Mouse (Mus musculus): ENCODE results near the gene Gtsf2. TPM values are rescaled to one million over a fixed set of nuclear protein-coding genes. Genes with fewer than 3 reads are reported as not detected.

Gene Gtsf2
- polyA plus RNA-seq, 1 experiment from 2014 or later: not detected

Other genes with a start within 250 kb of the Gtsf2 start
- 84.2 and 84.5 TPM in 2 replicates for gene Cbx5, start 208.7 kb downstream of the Gtsf2 start, polyA plus RNA-seq (2016; fragmentation: Nextera tagmentation; extraction: Ambion mirVana)
- gene Hnrnpa1, start 208.0 kb downstream of the Gtsf2 start, polyA plus RNA-seq (2016; fragmentation: Nextera tagmentation; extraction: Ambion mirVana): 584 and 591 TPM in 2 replicates
- gene Nfe2, start 190.1 kb downstream of the Gtsf2 start, polyA plus RNA-seq (2016; fragmentation: Nextera tagmentation; extraction: Ambion mirVana): 168 TPM in 2 replicates
- gene Copz1, start 175.8 kb downstream of the Gtsf2 start, polyA plus RNA-seq (2016; fragmentation: Nextera tagmentation; extraction: Ambion mirVana): 246 and 250 TPM in 2 replicates
- gene Gpr84, start 137.9 kb downstream of the Gtsf2 start, polyA plus RNA-seq (2016; fragmentation: Nextera tagmentation; extraction: Ambion mirVana): 0.75 and 0.78 TPM in 2 replicates
- gene Zfp385a, start 108.4 kb downstream of the Gtsf2 start, polyA plus RNA-seq (2016; fragmentation: Nextera tagmentation; extraction: Ambion mirVana): 7.7 and 8.2 TPM in 2 replicates
- gene Itga5, start 81.7 kb downstream of the Gtsf2 start, polyA plus RNA-seq (2016; fragmentation: Nextera tagmentation; extraction: Ambion mirVana): 21.8 and 23.2 TPM in 2 replicates
- not detected in 2 replicates for gene Gtsf1, start 18.0 kb downstream of the Gtsf2 start, polyA plus RNA-seq (2016; fragmentation: Nextera tagmentation; extraction: Ambion mirVana)
- 7.8 and 9.1 TPM in 2 replicates for gene Nckap1l, start 5.3 kb upstream of the Gtsf2 start, polyA plus RNA-seq (2016; fragmentation: Nextera tagmentation; extraction: Ambion mirVana)
- 0.30 and 0.36 TPM in 2 replicates for gene Pde1b, start 54.6 kb upstream of the Gtsf2 start, polyA plus RNA-seq (2016; fragmentation: Nextera tagmentation; extraction: Ambion mirVana)
- gene Ppp1r1a, start 89.5 kb upstream of the Gtsf2 start, polyA plus RNA-seq (2016; fragmentation: Nextera tagmentation; extraction: Ambion mirVana): 0.56 and 0.67 TPM in 2 replicates
- not detected in 2 replicates for gene Glycam1, start 116.6 kb upstream of the Gtsf2 start, polyA plus RNA-seq (2016; fragmentation: Nextera tagmentation; extraction: Ambion mirVana)

Data from liver, embryonic 12.5 days (tissue).